Mouse (Mus musculus) intestine, embryonic 14.5 days (tissue): ENCODE measurements at regions not wholly inside any gene's neighbourhood (a gene's known extent, or its start where the extent isn't known, plus 50 kb on each side); places are given as distances from the start of the nearest gene placed in this dataset.
A peak's percentile ranks its signal among the peaks of the same experiment; 100 is the strongest.

Experiments
- ATAC-seq: fragments of 200-750 bp; cut with Nextera tagmentation; replicated peaks from 2 replicates; pipeline ENCODE4 v1.8.0; 2017; ENCODE audit warnings: low read depth, moderate number of reproducible peaks, moderate TSS enrichment, moderate library complexity; ENCODE audit not compliant: low FRiP score, low TSS enrichment
- DNase-seq: peaks from one replicate; pipeline ENCODE4 v3.0.0-alpha.2; 2018; ENCODE audit warnings: low spot score
- H3K27ac ChIP-seq: fragments of 300-500 bp; sonication (generic); 2 replicates; pipeline ENCODE4 v1.5.1; 2014; ENCODE audit warnings: low read depth, mild to moderate bottlenecking, control low read depth
- H3K27me3 ChIP-seq: fragments of 300-500 bp; sonication (generic); replicated peaks from 2 replicates; pipeline ENCODE4 v1.6.1; 2014; ENCODE audit warnings: low read length, control low read depth; ENCODE audit not compliant: control insufficient read depth, insufficient read depth
- H3K36me3 ChIP-seq: fragments of 300-500 bp; sonication (generic); 2 replicates; pipeline ENCODE4 v1.6.1; 2014; ENCODE audit warnings: low read length, control low read depth; ENCODE audit not compliant: control insufficient read depth, insufficient read depth
- H3K4me1 ChIP-seq: fragments of 300-500 bp; sonication (generic); replicated peaks from 2 replicates; pipeline ENCODE4 v1.6.1; 2014; ENCODE audit warnings: low read length, control low read depth, mixed read lengths; ENCODE audit not compliant: control insufficient read depth, insufficient read depth
- H3K4me2 ChIP-seq: fragments of 300-500 bp; sonication (generic); 2 replicates; pipeline ENCODE4 v1.6.1; 2014; ENCODE audit warnings: low read length
- H3K4me3 ChIP-seq: fragments of 300-500 bp; sonication (generic); 2 replicates; pipeline ENCODE4 v1.5.1; 2014; ENCODE audit warnings: low read depth, low read length, control low read depth, mixed read lengths
- H3K9ac ChIP-seq: fragments of 300-500 bp; sonication (generic); 2 replicates; pipeline ENCODE4 v1.6.1; 2014; ENCODE audit warnings: mild to moderate bottlenecking, low read length
- H3K9me3 ChIP-seq: fragments of 300-500 bp; sonication (generic); 2 replicates; pipeline ENCODE4 v1.6.1; 2016; ENCODE audit warnings: low read length, control low read depth; ENCODE audit not compliant: control insufficient read depth
- WGBS: fragments of 180-500 bp; shearing (Covaris S2); extraction: QIAGEN DNeasy Blood & Tissue Kit; methylation state at CpG from one replicate; pipeline ENCODE4 v1.1.7; 2014; 5-methylcytosine and 5-hydroxymethylcytosine counted together

DNA sequence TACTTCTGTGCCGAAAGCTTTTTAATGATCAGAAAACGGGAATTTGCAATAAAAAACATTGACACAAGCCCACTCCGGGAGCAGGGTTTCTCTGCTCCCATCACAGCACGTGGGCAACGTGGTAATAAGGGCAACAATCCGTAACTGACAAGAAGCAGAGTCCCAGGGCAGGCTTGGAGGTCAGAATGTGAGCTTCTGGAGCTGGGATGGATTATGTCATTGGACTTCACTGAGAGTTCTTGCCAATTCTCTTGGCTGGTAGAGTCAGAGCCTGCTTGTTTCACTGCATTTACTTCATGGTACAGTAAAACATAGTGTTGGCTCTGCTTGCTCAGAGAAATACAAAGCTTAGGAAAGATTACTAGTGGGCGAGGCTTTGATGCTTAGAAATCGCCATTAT is 252.7 kb downstream of the Lmo4 start:
- no peaks in the 10 kb centered on the region for H3K27me3 ChIP-seq
- H3K36me3 ChIP-seq, result no peaks in the 10 kb centered on the region
- 33% methylated on average over 8 of the region's 8 CpGs for WGBS
- DNase-seq (no peak), ATAC-seq (peak; percentile 23; the same call in 1 of the 2 replicates)
- H3K9ac ChIP-seq, result no peak overlapping the region
- peak overlapping the region; percentile 59 for H3K27ac ChIP-seq
- peaks cover 11% of the 10 kb centered on the region for H3K4me1 ChIP-seq
- no peak overlapping the region for H3K4me3 ChIP-seq
- no peak overlapping the region for H3K4me2 ChIP-seq
- H3K9me3 ChIP-seq, result no peaks in the 10 kb centered on the region

DNA sequence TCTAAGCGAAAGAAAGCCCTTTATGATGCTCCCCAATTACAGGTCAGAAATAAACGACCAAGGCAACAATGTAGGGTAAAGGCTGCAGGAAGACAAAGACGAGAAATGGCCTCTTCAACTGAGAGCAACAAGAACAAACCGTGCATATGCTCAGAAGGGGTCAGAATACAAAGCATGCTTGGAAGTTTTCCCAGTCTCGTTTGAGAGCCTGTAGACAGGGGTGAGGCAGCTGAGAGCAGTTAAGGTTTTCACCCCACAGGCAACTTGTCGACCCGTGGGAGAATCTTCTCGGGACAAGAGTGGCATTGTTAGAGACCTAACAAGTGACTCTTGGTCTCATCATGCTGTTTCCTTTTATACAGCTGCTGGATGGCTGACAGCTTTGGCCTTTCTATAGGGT is 255.4 kb downstream of the Lmo4 start:
- Histone ChIP-seq H3K27me3 (no peaks in the 10 kb centered on the region), H3K27ac (peak overlapping the region; percentile 38; the same call in 1 of the 2 replicates), H3K4me2 (no peak overlapping the region), H3K4me1 (peaks cover 14% of the 10 kb centered on the region), H3K4me3 (no peak overlapping the region), H3K9ac (no peak overlapping the region), H3K36me3 (no peaks in the 10 kb centered on the region), H3K9me3 (no peaks in the 10 kb centered on the region)
- DNase-seq, result no peak
- 51% methylated on average over 8 of the region's 8 CpGs for WGBS
- ATAC-seq, result no peak

GRCm38 (mm10) chr3:143949026-143949637 is 255.9 kb downstream of the Lmo4 start:
- H3K4me1 ChIP-seq, result peaks cover 14% of the 10 kb centered on the region
- H3K4me3 ChIP-seq, result no peak overlapping the region
- DNase-seq (no peak), ATAC-seq (no peak)
- H3K27ac ChIP-seq, result peak overlapping the region; percentile 38; the same call in 1 of the 2 replicates
- no peak overlapping the region for H3K9ac ChIP-seq
- no peaks in the 10 kb centered on the region for H3K27me3 ChIP-seq
- WGBS, result 78% methylated on average over 11 of the region's 11 CpGs
- H3K4me2 ChIP-seq, result no peak overlapping the region
- H3K9me3 ChIP-seq, result no peaks in the 10 kb centered on the region
- no peaks in the 10 kb centered on the region for H3K36me3 ChIP-seq

GRCm38 (mm10) chr3:143947938-143948267 is 257.1 kb downstream of the Lmo4 start:
- H3K36me3 ChIP-seq, result no peaks in the 10 kb centered on the region
- H3K4me3 ChIP-seq, result no peak overlapping the region
- no peak for DNase-seq
- H3K27ac ChIP-seq, result no peak overlapping the region
- H3K9ac ChIP-seq, result no peak overlapping the region
- H3K9me3 ChIP-seq, result no peaks in the 10 kb centered on the region
- H3K27me3 ChIP-seq, result no peaks in the 10 kb centered on the region
- ATAC-seq, result no peak
- 64% methylated on average over 3 of the region's 3 CpGs for WGBS
- peaks cover 14% of the 10 kb centered on the region for H3K4me1 ChIP-seq
- H3K4me2 ChIP-seq, result no peak overlapping the region

- DNase-seq (no peak), ATAC-seq (no peak)
- H3K4me3 ChIP-seq, result no peak overlapping the region
- H3K4me2 ChIP-seq, result peak overlapping the region; percentile 9; the same call in 1 of the 2 replicates
- no peak overlapping the region for H3K9ac ChIP-seq
- 31% methylated on average over 11 of the region's 11 CpGs for WGBS
- H3K27ac ChIP-seq, result no peak overlapping the region
- H3K27me3 ChIP-seq, result no peaks in the 10 kb centered on the region
- peaks cover 14% of the 10 kb centered on the region for H3K4me1 ChIP-seq
- no peaks in the 10 kb centered on the region for H3K9me3 ChIP-seq
- no peaks in the 10 kb centered on the region for H3K36me3 ChIP-seq
Observed at GRCm38 (mm10) chr3:143947079-143947937, 257.7 kb downstream of the Lmo4 start.

DNA sequence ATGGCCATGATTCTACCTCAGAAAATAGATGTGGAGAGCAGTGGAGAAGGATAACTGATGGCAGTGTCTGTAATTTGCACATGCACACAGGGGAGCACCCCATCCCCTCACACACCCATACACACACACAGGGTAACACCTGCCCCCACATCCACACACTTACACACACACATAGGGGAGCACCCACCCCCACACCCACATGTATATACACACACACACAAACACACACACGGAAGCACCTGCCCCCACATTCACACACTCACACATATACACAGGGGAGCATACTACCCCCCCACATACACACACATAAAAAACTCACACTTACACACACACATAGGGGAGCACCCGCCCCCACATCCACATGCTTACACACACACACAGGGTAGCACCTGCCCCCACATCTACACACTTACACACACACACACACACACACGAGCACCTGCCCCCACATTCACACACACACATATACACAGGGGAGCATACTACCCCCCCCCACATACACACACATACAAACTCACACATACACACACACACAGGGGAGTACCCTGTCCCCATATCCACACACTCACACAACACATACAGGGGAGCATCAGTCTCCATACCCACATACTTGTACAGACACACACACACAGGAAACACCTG is 265.8 kb downstream of the Lmo4 start:
- no peak overlapping the region for H3K4me2 ChIP-seq
- 0 out of 2 replicates have a peak, but pooled peaks have one; percentile 19 for ATAC-seq
- no peaks in the 10 kb centered on the region for H3K27me3 ChIP-seq
- H3K4me1 ChIP-seq, result no peaks in the 10 kb centered on the region
- H3K4me3 ChIP-seq, result no peak overlapping the region
- no peaks in the 10 kb centered on the region for H3K36me3 ChIP-seq
- H3K9me3 ChIP-seq, result no peaks in the 10 kb centered on the region
- no peak overlapping the region for H3K27ac ChIP-seq
- DNase-seq, result no peak
- WGBS, result 78% methylated on average over 3 of the region's 3 CpGs
- no peak overlapping the region for H3K9ac ChIP-seq

DNA sequence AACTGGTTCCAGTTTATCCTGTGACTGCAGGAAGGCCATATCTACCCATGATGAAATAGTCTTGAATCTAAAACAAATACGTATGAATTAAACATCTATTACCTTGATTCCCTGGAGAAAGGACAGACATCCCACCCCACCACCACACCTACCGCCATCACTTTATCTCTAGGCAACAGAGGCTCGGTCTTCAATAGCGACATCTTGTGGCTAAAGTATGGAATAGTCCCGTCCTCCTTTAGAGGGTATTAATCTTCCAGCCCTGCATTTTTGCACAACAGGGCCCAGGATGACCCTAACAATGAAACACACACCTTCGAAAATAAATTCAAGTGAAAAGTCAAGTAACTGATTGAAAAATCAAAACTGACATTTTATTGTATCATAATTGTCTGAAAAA is 279.7 kb downstream of the Lmo4 start:
- DNase-seq, result no peak
- Histone ChIP-seq H3K36me3 (no peaks in the 10 kb centered on the region), H3K27me3 (no peaks in the 10 kb centered on the region), H3K27ac (no peak overlapping the region), H3K4me2 (no peak overlapping the region), H3K4me1 (no peaks in the 10 kb centered on the region), H3K9me3 (no peaks in the 10 kb centered on the region), H3K9ac (no peak overlapping the region), H3K4me3 (no peak overlapping the region)
- ATAC-seq, result no peak
- WGBS, result 65% methylated on average over 6 of the region's 6 CpGs

DNA sequence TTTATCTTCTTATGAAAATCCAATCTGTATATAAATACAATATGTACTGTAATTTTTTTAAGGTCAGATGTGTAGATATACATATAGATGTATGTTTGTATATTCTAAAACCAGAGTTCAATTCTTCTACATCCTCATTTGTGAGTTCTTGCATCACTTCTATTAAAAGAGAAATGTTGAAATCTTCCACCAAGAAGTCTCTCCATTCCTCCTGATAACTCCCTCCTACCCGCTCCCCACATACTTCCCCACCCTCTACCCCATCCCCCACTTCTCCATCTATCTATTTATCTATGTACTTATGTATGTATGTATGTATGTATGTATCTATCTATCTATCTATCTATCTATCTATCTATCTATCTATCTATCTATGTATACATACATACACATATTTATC is 285.3 kb downstream of the Lmo4 start:
- Histone ChIP-seq H3K4me1 (no peaks in the 10 kb centered on the region), H3K4me3 (no peak overlapping the region), H3K4me2 (no peak overlapping the region), H3K9me3 (no peaks in the 10 kb centered on the region), H3K9ac (no peak overlapping the region), H3K27ac (no peak overlapping the region), H3K36me3 (no peaks in the 10 kb centered on the region), H3K27me3 (no peaks in the 10 kb centered on the region)
- no peak for ATAC-seq
- 96% methylated on average over 1 of the region's 1 CpGs for WGBS
- no peak for DNase-seq
